Mouse (Mus musculus): Measurements from ENCODE around the gene Bcl9l. TPM values are rescaled to one million over a fixed set of nuclear protein-coding genes. Genes with fewer than 3 reads are reported as not detected.

Bcl9l gene
- polyA plus RNA-seq, 1 experiment = 42.2 TPM

DNA sequence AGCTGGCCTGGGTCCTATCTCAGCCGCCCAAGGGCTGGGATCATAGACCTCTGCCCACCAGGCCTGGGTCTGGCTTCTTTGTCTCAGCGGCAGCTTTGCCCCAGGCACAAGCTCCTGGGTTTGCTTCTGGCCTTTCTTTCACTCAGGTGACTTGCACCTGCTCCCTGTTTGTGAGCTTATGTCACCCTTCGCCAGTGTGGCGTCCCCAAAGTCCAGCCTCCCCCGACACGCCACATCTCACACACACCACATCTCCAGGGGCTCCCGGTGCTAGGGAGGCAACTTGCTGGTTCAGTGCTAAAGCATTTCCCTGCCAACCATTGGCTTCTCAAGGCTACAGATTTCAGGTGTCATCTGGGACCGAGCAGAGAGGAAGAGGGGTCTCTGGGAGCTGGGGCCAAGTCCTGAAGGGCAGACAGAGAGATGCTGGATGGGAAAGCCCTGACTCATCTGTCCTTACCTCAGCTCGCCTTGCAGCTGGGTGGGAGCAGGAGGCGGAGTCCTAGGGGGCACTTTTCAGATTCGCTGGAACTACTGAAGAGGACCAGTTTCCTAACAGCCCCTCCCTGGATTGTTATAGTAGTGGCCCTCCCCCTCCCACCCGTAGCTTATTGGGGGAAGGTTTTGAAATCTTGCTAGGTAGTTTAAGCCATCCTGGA is 14.3 kb downstream of the Bcl9l start:
- WGBS = 71% methylated on average over 12 of the region's 12 CpGs
- H3K4me3 ChIP-seq (ENCODE audit: extremely low read depth, insufficient read depth, insufficient read length) = no peak overlapping the region
- DNase-seq (ENCODE audit: low read depth in 1 of 2, low spot score in 2 of 2) = no peak
- no peaks in the 10 kb centered on the region for H3K27me3 ChIP-seq (ENCODE audit: control insufficient read depth, insufficient read depth, low read length)
- no peak for TF ChIP-seq CTCF (IDR thresholded peaks at IDR 0.05; ENCODE audit: extremely low read depth, insufficient read depth, insufficient read length, insufficient replicate concordance)
- no peak for TF ChIP-seq POLR2A (IDR thresholded peaks at IDR 0.05; ENCODE audit: low read depth, low read length)
- H3K27ac ChIP-seq (ENCODE audit: insufficient read depth, low read length) = peak overlapping the region; percentile 39; the same call in 1 of the 2 replicates
- H3K4me1 ChIP-seq (ENCODE audit: control insufficient read depth, insufficient read depth, insufficient read length) = peaks cover 54% of the 10 kb centered on the region
- peaks cover 4% of the 10 kb centered on the region for H3K36me3 ChIP-seq (ENCODE audit: control insufficient read depth, insufficient read depth, low read length)

DNA sequence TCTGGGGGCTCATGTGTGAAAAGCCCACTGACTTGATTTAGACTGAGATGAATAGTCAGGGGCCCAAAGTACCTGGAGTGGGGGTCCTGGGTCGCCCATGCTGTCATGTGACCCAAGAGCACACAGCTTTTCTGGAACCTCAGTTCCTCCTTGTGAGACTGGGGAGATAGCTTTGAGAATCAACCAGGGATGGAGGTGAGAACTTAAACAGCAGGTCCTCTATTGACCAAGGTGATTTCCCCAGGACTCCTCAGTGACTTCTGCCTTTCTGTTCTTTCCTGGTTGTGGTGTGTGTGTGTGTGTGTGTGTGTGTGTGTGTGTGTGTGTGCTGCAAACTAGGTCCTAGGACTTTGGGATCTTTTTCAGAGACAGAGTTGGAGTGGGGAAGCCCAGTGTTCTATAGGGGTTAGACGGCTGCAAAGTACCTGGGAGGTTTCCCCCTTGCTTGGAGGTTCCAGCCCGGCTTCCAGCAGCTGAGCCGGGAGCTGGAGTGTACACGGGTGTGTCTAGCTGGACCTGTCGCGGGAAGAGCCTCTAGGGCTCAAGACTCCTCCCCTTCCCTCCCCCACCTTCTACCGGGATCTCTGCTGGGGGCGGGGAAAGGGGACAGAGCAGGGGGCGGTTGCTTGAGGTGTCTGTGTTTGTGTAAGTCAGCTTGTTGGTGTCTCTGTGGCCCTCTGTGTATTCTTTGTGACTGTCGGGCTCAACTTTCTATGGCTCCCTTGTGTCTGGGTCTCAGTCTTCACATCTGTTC is 15.2 kb downstream of the Bcl9l start:
- peak overlapping the region; percentile 39 for H3K4me3 ChIP-seq (ENCODE audit: extremely low read depth, insufficient read depth, insufficient read length)
- WGBS = 4% methylated on average over 11 of the region's 11 CpGs
- DNase-seq (ENCODE audit: low read depth in 1 of 2, low spot score in 2 of 2) = no peak
- H3K36me3 ChIP-seq (ENCODE audit: control insufficient read depth, insufficient read depth, low read length) = peaks cover 4% of the 10 kb centered on the region
- H3K4me1 ChIP-seq (ENCODE audit: control insufficient read depth, insufficient read depth, insufficient read length) = peaks cover 49% of the 10 kb centered on the region
- TF ChIP-seq CTCF (IDR thresholded peaks at IDR 0.05; ENCODE audit: extremely low read depth, insufficient read depth, insufficient read length, insufficient replicate concordance) = no peak
- TF ChIP-seq POLR2A (IDR thresholded peaks at IDR 0.05; ENCODE audit: low read depth, low read length) = no peak
- no peaks in the 10 kb centered on the region for H3K27me3 ChIP-seq (ENCODE audit: control insufficient read depth, insufficient read depth, low read length)
- peak overlapping the region; percentile 23; the same call in 1 of the 2 replicates for H3K27ac ChIP-seq (ENCODE audit: insufficient read depth, low read length)

DNA sequence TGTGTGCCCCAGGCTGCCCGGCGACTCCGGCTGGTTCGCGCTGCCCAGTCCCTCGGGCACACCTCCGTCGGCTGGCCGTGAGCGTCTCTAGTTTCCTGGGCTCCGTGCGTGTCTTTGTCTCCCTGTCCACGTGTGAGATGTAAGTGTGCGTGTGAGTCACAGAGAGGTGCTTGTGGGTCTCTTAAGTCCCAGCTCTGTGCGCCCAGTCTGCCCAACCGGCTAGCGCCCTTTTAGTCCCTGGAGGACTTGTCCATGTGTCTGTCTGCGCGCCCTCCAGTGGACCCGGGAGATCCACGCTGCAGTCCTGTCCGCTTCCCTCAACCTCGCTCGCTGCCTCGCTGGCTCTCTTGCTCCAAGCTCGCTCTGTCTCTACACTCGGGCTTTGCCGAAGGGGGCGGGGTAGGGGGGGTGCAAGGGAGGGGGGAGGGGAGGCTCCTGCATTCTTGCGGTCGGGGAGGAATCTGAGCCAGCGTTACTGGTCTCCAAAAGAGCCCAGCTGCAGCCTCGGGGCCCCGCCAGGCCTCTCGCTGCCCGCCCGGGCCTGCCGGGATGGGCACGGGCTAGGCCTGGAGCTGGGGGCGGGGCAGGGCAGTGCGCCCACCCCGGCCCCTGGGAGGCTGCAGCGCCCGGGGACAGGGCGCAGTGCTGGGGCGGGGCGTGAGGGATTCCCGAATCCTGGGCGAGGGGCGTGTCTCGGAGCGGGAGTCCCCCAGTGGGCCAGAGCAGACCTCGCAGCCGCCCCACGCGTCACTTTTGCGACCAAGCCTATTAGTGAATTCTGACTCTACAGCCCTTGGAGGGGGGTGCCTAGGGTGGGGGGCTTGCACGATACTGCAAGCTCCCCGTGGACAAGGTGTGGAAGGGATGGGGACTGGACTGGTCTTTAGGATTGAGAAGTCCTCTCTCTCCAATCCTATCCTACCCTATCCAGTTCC is 16.1 kb downstream of the Bcl9l start:
- TF ChIP-seq CTCF (IDR thresholded peaks at IDR 0.05; ENCODE audit: extremely low read depth, insufficient read depth, insufficient read length, insufficient replicate concordance) (peak; percentile 40; the same call in 1 of the 2 replicates), POLR2A (IDR thresholded peaks at IDR 0.05; ENCODE audit: low read depth, low read length) (no peak)
- Histone ChIP-seq H3K27ac (ENCODE audit: insufficient read depth, low read length) (no peak overlapping the region), H3K4me3 (ENCODE audit: extremely low read depth, insufficient read depth, insufficient read length) (peak overlapping the region; percentile 39; the same call in 1 of the 2 replicates), H3K27me3 (ENCODE audit: control insufficient read depth, insufficient read depth, low read length) (no peaks in the 10 kb centered on the region), H3K36me3 (ENCODE audit: control insufficient read depth, insufficient read depth, low read length) (peaks cover 4% of the 10 kb centered on the region), H3K4me1 (ENCODE audit: control insufficient read depth, insufficient read depth, insufficient read length) (peaks cover 40% of the 10 kb centered on the region)
- 5% methylated on average over 59 of the region's 59 CpGs for WGBS
- peak in 1 of 2 experiments; percentile 55 for DNase-seq (ENCODE audit: low read depth in 1 of 2, low spot score in 2 of 2)

DNA sequence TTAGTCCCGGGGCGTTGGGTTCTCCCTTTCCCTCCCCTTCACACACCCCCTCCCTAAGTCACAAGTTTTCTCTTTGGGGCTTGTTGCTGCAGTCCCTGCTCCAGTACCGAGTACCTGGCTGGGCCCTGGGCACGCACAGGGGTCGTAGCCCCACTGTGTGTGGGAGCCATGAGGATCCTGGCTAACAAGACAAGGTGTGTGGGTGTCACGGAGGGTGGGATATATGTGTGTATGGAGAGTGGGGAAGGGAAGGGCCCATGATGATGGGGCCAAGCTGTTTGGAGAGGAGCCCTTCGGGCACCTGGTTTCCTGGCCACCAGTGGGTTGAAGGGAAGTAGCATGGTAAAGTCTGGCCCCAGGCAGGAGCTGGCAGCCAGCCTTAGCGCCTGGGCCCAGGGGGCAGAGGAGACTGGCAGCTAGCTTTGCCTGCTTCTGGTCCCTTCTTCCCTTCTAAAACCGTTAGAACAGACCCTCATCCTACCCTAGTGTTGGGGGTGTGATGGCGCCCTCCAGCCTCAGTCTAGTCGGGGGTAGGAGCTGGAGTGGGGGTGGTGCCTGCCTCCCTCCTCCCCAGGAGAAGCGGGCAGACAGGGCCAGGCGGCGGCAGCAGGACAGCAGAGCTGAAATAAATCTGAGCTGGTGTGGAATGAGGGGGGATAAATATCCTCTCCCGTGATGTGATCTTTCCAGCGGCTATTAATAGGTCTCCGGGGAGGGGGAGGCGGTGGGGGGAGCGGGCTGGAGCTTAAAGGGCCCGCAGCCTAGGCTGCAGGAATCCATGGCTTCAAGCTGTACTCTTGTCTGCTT is 16.9 kb downstream of the Bcl9l start:
- WGBS = 60% methylated on average over 20 of the region's 20 CpGs
- Histone ChIP-seq H3K27ac (ENCODE audit: insufficient read depth, low read length) (no peak overlapping the region; the same call in 1 of the 2 replicates), H3K4me1 (ENCODE audit: control insufficient read depth, insufficient read depth, insufficient read length) (peaks cover 31% of the 10 kb centered on the region), H3K36me3 (ENCODE audit: control insufficient read depth, insufficient read depth, low read length) (peaks cover 4% of the 10 kb centered on the region), H3K27me3 (ENCODE audit: control insufficient read depth, insufficient read depth, low read length) (no peaks in the 10 kb centered on the region), H3K4me3 (ENCODE audit: extremely low read depth, insufficient read depth, insufficient read length) (no peak overlapping the region)
- TF ChIP-seq CTCF (IDR thresholded peaks at IDR 0.05; ENCODE audit: extremely low read depth, insufficient read depth, insufficient read length, insufficient replicate concordance) (no peak), POLR2A (IDR thresholded peaks at IDR 0.05; ENCODE audit: low read depth, low read length) (no peak)
- DNase-seq (ENCODE audit: low read depth in 1 of 2, low spot score in 2 of 2) = no peak

DNA sequence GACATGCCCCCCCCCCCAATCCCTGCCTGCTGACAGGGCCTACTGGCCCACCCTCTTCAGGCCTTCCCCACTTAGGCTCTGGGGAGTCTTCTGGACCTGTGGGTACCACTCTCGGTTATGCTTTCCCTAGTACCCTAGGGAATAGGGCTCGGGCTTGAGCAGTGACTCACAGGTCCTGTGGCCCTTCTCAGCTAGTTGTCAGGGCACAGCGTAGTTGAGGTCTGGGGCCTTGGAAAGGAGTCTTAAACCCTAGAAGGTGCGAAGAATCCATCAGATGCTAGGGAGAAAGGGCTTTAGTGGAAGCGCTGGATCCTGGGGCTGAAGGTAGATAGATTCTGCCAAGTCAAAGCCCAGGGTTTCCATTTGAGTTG is 17.5 kb downstream of the Bcl9l start:
- peaks cover 26% of the 10 kb centered on the region for H3K4me1 ChIP-seq (ENCODE audit: control insufficient read depth, insufficient read depth, insufficient read length)
- TF ChIP-seq POLR2A (IDR thresholded peaks at IDR 0.05; ENCODE audit: low read depth, low read length) (no peak), CTCF (IDR thresholded peaks at IDR 0.05; ENCODE audit: extremely low read depth, insufficient read depth, insufficient read length, insufficient replicate concordance) (no peak)
- WGBS = 69% methylated on average over 5 of the region's 5 CpGs

More for the DNA sequence above, 17.5 kb downstream of the Bcl9l start:
- no peak for DNase-seq (ENCODE audit: low read depth in 1 of 2, low spot score in 2 of 2)
- Histone ChIP-seq H3K36me3 (ENCODE audit: control insufficient read depth, insufficient read depth, low read length) (peaks cover 8% of the 10 kb centered on the region), H3K27ac (ENCODE audit: insufficient read depth, low read length) (no peak overlapping the region), H3K4me3 (ENCODE audit: extremely low read depth, insufficient read depth, insufficient read length) (no peak overlapping the region), H3K27me3 (ENCODE audit: control insufficient read depth, insufficient read depth, low read length) (no peaks in the 10 kb centered on the region)

Data from spleen, adult 2 months (tissue).